Mouse (Mus musculus) neural tube, postnatal 0 days (tissue): ENCODE measurements around the gene Cdc42se1. TPM values are rescaled to one million over a fixed set of nuclear protein-coding genes. Genes with fewer than 3 reads are reported as not detected.

ENCODE experiments used
- polyA plus RNA-seq: library from polyadenylated mRNA; unstranded; fragments of >200 nt; fragmentation: Nextera tagmentation; extraction: Ambion mirVana; gene quantifications from 2 replicates; pipeline ENCODE4 v1.2.1, GENCODE M21; 2015

Gene Cdc42se1
- 53.0 and 55.2 TPM in 2 replicates for polyA plus RNA-seq

DNA sequence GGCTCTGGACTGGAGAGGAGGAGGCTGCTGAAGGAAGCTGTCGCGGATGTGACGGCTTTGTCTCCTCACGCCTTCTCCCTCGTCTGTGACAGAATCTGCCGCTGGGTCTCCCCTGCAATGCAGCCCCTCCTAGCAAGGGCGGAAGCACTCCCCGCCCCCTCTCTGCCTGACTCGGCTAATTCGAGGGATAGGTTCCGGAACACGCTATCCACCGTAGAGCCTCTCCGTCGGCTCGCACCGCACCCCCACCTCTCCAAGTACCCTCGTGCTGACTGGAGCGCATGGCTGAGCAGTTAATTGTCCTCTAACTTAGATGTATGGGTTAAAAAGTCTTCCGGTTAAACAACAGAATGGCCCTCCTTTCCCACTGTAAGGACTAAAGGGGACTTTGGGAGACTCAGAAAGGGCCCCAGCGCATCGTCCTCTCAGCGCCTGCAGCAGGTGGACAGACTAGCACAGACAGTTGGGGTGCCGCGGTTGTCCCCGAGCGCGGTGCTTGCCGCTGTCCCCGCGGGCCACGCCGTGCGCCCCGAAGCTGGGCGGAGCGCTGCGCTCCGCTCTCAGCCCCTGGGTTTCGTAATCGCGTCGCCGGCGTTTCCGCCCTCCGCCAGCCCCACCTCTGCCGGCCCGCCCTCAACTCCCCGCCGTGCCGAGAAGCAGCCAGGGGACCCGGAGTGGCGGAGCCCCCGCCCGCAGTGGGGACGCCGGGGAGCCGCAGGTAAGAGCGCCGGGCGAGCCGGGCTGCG, at the start of gene Cdc42se1:
Gene Cdc42se1 (plus strand): TSS at position 585 of the 746 bp plus-strand sequence.

DNA sequence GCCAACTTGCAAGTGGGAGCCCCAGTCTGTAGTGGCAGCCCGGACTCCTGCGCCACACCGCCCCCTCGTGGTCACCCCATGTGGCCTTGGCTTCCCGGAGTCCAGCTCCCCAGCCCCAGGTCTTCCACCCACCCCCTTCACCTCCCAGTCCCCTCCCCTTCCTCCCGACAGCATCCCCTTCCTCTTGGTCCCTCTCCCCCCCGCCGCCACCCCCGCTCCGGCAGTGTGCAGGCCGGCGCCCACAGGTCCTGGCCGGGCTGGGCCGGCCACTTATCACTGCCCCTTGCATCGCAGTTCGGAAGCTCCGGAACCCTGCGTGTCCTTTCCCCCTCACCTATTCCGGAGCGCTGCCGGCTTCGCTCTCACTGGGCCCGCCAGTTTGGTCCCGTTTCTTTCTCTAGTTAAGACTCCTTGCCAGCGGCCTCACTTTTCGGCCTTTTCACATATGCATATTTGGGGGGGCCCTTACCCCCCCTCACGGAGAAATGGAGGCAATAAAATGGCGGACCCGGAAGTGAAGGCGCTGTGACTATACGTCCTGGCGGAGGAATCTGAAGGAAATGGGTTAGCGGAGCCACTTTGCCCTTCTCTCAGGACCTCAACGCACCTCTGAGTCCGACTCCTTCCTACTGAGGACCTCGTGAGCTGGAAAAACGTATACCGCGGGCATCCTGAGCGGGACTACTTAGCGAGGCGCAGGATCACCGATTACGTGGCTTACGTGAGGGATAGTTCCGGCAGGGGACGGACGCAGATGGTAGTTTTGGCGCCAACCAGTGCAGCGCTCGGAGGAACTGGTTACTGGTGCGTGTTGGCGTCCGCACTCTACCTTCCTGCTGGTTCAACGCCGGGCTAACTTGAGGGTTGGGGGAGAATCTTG, 11.0 kb upstream of the Cdc42se1 start, which contains the start of gene Gabpb2:
Gene Gabpb2 (minus strand): TSS at position 662 of the 880 bp plus-strand sequence.

GRCm38 (mm10) chr3:95231298-95232221, 3.0 kb downstream of the Cdc42se1 start, which contains the start of gene Mllt11:
TSS of gene Mllt11 (minus strand) at chr3:95232171.

GRCm38 (mm10) chr3:95241498-95241897, 13.0 kb downstream of the Cdc42se1 start, which contains the start of gene Gm128:
TSS of gene Gm128 (minus strand) at chr3:95241598.

GRCm38 (mm10) chr3:95250783-95251424, 22.4 kb downstream of the Cdc42se1 start, which contains the start of gene Bnipl:
TSS of gene Bnipl (minus strand) at chr3:95251193.

GRCm38 (mm10) chr3:95281216-95282126, 52.9 kb downstream of the Cdc42se1 start, which contains the start of the genes Mindy1 and Prune1:
TSS of gene Mindy1 (plus strand) at chr3:95281345.
TSS of gene Prune1 (minus strand) at chr3:95282076.

Other genes starting within 250 kb of the Cdc42se1 start
- gene Zfp687, start 213.3 kb upstream of the Cdc42se1 start, polyA plus RNA-seq = 13.1 and 15.2 TPM in 2 replicates
- 248 and 269 TPM in 2 replicates for gene Psmd4, start 186.1 kb upstream of the Cdc42se1 start, polyA plus RNA-seq
- 10.7 and 10.9 TPM in 2 replicates for gene Pip5k1a, start 121.8 kb upstream of the Cdc42se1 start, polyA plus RNA-seq
- gene Vps72, start 117.7 kb upstream of the Cdc42se1 start, polyA plus RNA-seq = 89.2 and 101 TPM in 2 replicates
- 0.50 and 0.79 TPM in 2 replicates for gene Tmod4, start 104.3 kb upstream of the Cdc42se1 start, polyA plus RNA-seq
- 78.6 and 80.8 TPM in 2 replicates for gene Scnm1, start 94.7 kb upstream of the Cdc42se1 start, polyA plus RNA-seq
- gene Lysmd1, start 94.6 kb upstream of the Cdc42se1 start, polyA plus RNA-seq = 41.0 and 41.2 TPM in 2 replicates
- 4.7 and 4.8 TPM in 2 replicates for gene Tnfaip8l2, start 86.4 kb upstream of the Cdc42se1 start, polyA plus RNA-seq
- 14.0 and 15.0 TPM in 2 replicates for gene Sema6c, start 68.3 kb upstream of the Cdc42se1 start, polyA plus RNA-seq
- 2.5 and 2.6 TPM in 2 replicates for gene Gabpb2, start 10.8 kb upstream of the Cdc42se1 start, polyA plus RNA-seq
- gene Mllt11, start 3.4 kb downstream of the Cdc42se1 start, polyA plus RNA-seq = 348 and 378 TPM in 2 replicates
- gene Gm128, start 12.9 kb downstream of the Cdc42se1 start, polyA plus RNA-seq = 0.22 TPM in 1 of 2 replicates, not detected in the other
- not detected in 2 replicates for gene Bnipl, start 22.5 kb downstream of the Cdc42se1 start, polyA plus RNA-seq
- 31.0 and 32.1 TPM in 2 replicates for gene Mindy1, start 52.6 kb downstream of the Cdc42se1 start, polyA plus RNA-seq
- 47.1 and 55.4 TPM in 2 replicates for gene Prune1, start 53.3 kb downstream of the Cdc42se1 start, polyA plus RNA-seq
- gene Anxa9, start 78.4 kb downstream of the Cdc42se1 start, polyA plus RNA-seq = 0.28 TPM in 2 replicates
- 84.8 and 88.4 TPM in 2 replicates for gene Cers2, start 86.1 kb downstream of the Cdc42se1 start, polyA plus RNA-seq
- 22.5 and 24.6 TPM in 2 replicates for gene Setdb1, start 128.5 kb downstream of the Cdc42se1 start, polyA plus RNA-seq
- gene 4930558C23Rik, start 174.1 kb downstream of the Cdc42se1 start, polyA plus RNA-seq = not detected in 2 replicates
- 9.4 and 10.5 TPM in 2 replicates for gene Arnt, start 205.7 kb downstream of the Cdc42se1 start, polyA plus RNA-seq